Mouse (Mus musculus): ENCODE data around the gene Hbb-bs.
"Not testable (repeated sequence)": the region's sequence is repeated elsewhere in the genome, so short reads cannot be mapped to it uniquely, and the experiment has no call there.

GRCm38 (mm10) chr7:103777652-103778051 is 50.2 kb downstream of the Hbb-bs start:
- TF ChIP-seq CTCF (IDR thresholded peaks at IDR 0.05; ENCODE audit: low read depth, low read length); GATA1 (IDR thresholded peaks at IDR 0.05; ENCODE audit: borderline replicate concordance, low read length); TAL1 (conservative IDR thresholded peaks at IDR 0.05; ENCODE audit: low read depth, low read length): not testable (repeated sequence)

All from G1E (cell line).